Mouse (Mus musculus) forebrain, postnatal 0 days (tissue): ENCODE measurements around the gene Bst2. TPM values are rescaled to one million over a fixed set of nuclear protein-coding genes. Genes with fewer than 3 reads are reported as not detected.

Experiments
- ATAC-seq: fragments of 200-750 bp; cut with Nextera tagmentation; 2 replicates; pipeline ENCODE4 v1.8.0; 2017; ENCODE audit warnings: mild to moderate bottlenecking, moderate library complexity
- DNase-seq: peaks from one replicate; pipeline ENCODE4 v3.0.0-alpha.2; 2015
- H3K27ac ChIP-seq: fragments of 300-500 bp; sonication (generic); 2 replicates; pipeline ENCODE4 v1.5.1; 2014; ENCODE audit warnings: low read depth, mild to moderate bottlenecking, antibody characterized with exemption, low read length, moderate library complexity, mixed read lengths
- H3K27me3 ChIP-seq: fragments of 300-500 bp; sonication (generic); 2 replicates; pipeline ENCODE4 v1.6.1; 2014; ENCODE audit warnings: mild to moderate bottlenecking, low read length, mixed read lengths; ENCODE audit not compliant: insufficient read depth
- H3K36me3 ChIP-seq: fragments of 300-500 bp; sonication (generic); 2 replicates; pipeline ENCODE4 v1.6.1; 2014; ENCODE audit warnings: mild to moderate bottlenecking, moderate library complexity; ENCODE audit not compliant: insufficient read depth
- H3K4me1 ChIP-seq: fragments of 300-500 bp; sonication (generic); 2 replicates; pipeline ENCODE4 v1.6.1; 2014; ENCODE audit warnings: antibody characterized with exemption; ENCODE audit not compliant: insufficient read depth
- H3K4me2 ChIP-seq: fragments of 300-500 bp; sonication (generic); 2 replicates; pipeline ENCODE4 v1.6.1; 2014; ENCODE audit warnings: low read depth, mild to moderate bottlenecking, moderate library complexity
- H3K4me3 ChIP-seq: fragments of 300-500 bp; sonication (generic); 2 replicates; pipeline ENCODE4 v1.5.1; 2014; ENCODE audit warnings: low read depth, low read length, mixed read lengths
- H3K9ac ChIP-seq: fragments of 300-500 bp; sonication (generic); 2 replicates; pipeline ENCODE4 v1.6.1; 2014; ENCODE audit warnings: mild to moderate bottlenecking
- H3K9me3 ChIP-seq: fragments of 300-500 bp; sonication (generic); 2 replicates; pipeline ENCODE4 v1.6.1; 2016; ENCODE audit warnings: low read length
- CTCF ChIP-seq: sonication (generic); IDR thresholded peaks from 2 replicates; pipeline ENCODE4 v1.5.1; 2016; ENCODE audit warnings: antibody characterized with exemption, control low read depth, low read depth
- WGBS: fragments of 180-500 bp; shearing (Covaris S2); extraction: QIAGEN DNeasy Blood & Tissue Kit; methylation state at CpG from one replicate; pipeline ENCODE4 v1.1.7; 2014; 5-methylcytosine and 5-hydroxymethylcytosine counted together
- polyA plus RNA-seq: library from polyadenylated mRNA; unstranded; fragments of >200 nt; fragmentation: Nextera tagmentation; extraction: Ambion mirVana; gene quantifications from 2 replicates; pipeline ENCODE4 v1.2.1, GENCODE M21; 2015
- total RNA-seq: library from RNA; depleted of rRNA; stranded (reverse); fragments of >200 nt; gene quantifications from 2 replicates; pipeline ENCODE4 v1.2.3, GENCODE M21; 2014

Bst2 gene
- total and polyA plus RNA-seq, 2 experiments from 2014 or later, result 17.8 to 19.3 TPM

GRCm38 (mm10) chr8:71547590-71547989, 10.3 kb upstream of the Bst2 start:
- no peaks in the 10 kb centered on the region for H3K27me3 ChIP-seq
- ATAC-seq, result no peak
- no peak overlapping the region for H3K9ac ChIP-seq
- H3K9me3 ChIP-seq, result no peaks in the 10 kb centered on the region
- no peak overlapping the region for H3K27ac ChIP-seq
- 90% methylated on average over 7 of the region's 7 CpGs for WGBS
- peaks cover 32% of the 10 kb centered on the region for H3K36me3 ChIP-seq
- no peak for TF ChIP-seq CTCF
- no peaks in the 10 kb centered on the region for H3K4me1 ChIP-seq
- DNase-seq, result no peak
- no peak overlapping the region for H3K4me2 ChIP-seq
- H3K4me3 ChIP-seq, result no peak overlapping the region

GRCm38 (mm10) chr8:71545053-71545452, 7.8 kb upstream of the Bst2 start:
- no peak for TF ChIP-seq CTCF
- H3K27me3 ChIP-seq, result no peaks in the 10 kb centered on the region
- H3K9ac ChIP-seq, result no peak overlapping the region
- ATAC-seq, result no peak
- H3K9me3 ChIP-seq, result no peaks in the 10 kb centered on the region
- H3K27ac ChIP-seq, result no peak overlapping the region
- H3K4me3 ChIP-seq, result no peak overlapping the region
- no peaks in the 10 kb centered on the region for H3K4me1 ChIP-seq
- H3K36me3 ChIP-seq, result peaks cover 32% of the 10 kb centered on the region
- WGBS, result 93% methylated on average over 11 of the region's 11 CpGs
- H3K4me2 ChIP-seq, result no peak overlapping the region
- DNase-seq, result no peak

- ATAC-seq, result no peak
- Histone ChIP-seq H3K9ac (peak overlapping the region; percentile 74; the same call in 1 of the 2 replicates), H3K4me1 (no peaks in the 10 kb centered on the region), H3K27me3 (no peaks in the 10 kb centered on the region), H3K9me3 (no peaks in the 10 kb centered on the region), H3K27ac (no peak overlapping the region), H3K4me2 (peak overlapping the region; percentile 90), H3K4me3 (peak overlapping the region; percentile 75), H3K36me3 (peaks cover 31% of the 10 kb centered on the region)
- 91% methylated on average over 9 of the region's 9 CpGs for WGBS
- DNase-seq, result no peak
- TF ChIP-seq CTCF, result no peak
These were observed 6.5 kb upstream of the Bst2 start for GRCm38 (mm10) chr8:71543755-71544154.

GRCm38 (mm10) chr8:71542632-71543343, 5.5 kb upstream of the Bst2 start, which contains the start of gene Mvb12a:
Gene Mvb12a (plus strand): TSS chr8:71542922.
- 0% methylated on average over 51 of the region's 55 CpGs for WGBS
- peak; percentile 97 for ATAC-seq
- no peak for TF ChIP-seq CTCF
- H3K36me3 ChIP-seq, result peaks cover 24% of the 10 kb centered on the region
- 0 out of 2 replicates have a peak within 1 kb of the TSS, but pooled peaks have one; percentile 31 for H3K27ac ChIP-seq
- H3K4me2 ChIP-seq, result peak within 1 kb of the TSS; percentile 90
- peak within 1 kb of the TSS; percentile 74 for H3K9ac ChIP-seq
- peak; percentile 98 for DNase-seq
- H3K4me3 ChIP-seq, result peak within 1 kb of the TSS; percentile 75
- H3K9me3 ChIP-seq, result no peaks in the 10 kb centered on the region
- H3K4me1 ChIP-seq, result no peaks in the 10 kb centered on the region
- no peaks in the 10 kb centered on the region for H3K27me3 ChIP-seq

- DNase-seq, result no peak
- no peak overlapping the region for H3K4me2 ChIP-seq
- H3K36me3 ChIP-seq, result no peaks in the 10 kb centered on the region
- no peak overlapping the region for H3K9ac ChIP-seq
- TF ChIP-seq CTCF, result no peak
- 74% methylated on average over 5 of the region's 5 CpGs for WGBS
- no peak for ATAC-seq
- H3K9me3 ChIP-seq, result no peaks in the 10 kb centered on the region
- no peak overlapping the region for H3K4me3 ChIP-seq
- no peak overlapping the region for H3K27ac ChIP-seq
- peaks cover 8% of the 10 kb centered on the region for H3K27me3 ChIP-seq
- no peaks in the 10 kb centered on the region for H3K4me1 ChIP-seq
These were observed 1.6 kb downstream of the Bst2 start for GRCm38 (mm10) chr8:71535663-71536062.

GRCm38 (mm10) chr8:71534263-71534810, 2.9 kb downstream of the Bst2 start:
- ATAC-seq, result no peak

More at GRCm38 (mm10) chr8:71534263-71534810, 2.9 kb downstream of the Bst2 start:
- Histone ChIP-seq H3K4me3 (no peak overlapping the region), H3K27ac (no peak overlapping the region), H3K36me3 (no peaks in the 10 kb centered on the region), H3K9ac (no peak overlapping the region), H3K27me3 (peaks cover 8% of the 10 kb centered on the region), H3K4me1 (no peaks in the 10 kb centered on the region), H3K9me3 (no peaks in the 10 kb centered on the region), H3K4me2 (no peak overlapping the region)
- DNase-seq, result no peak
- 30% methylated on average over 3 of the region's 3 CpGs for whole genome bisulfite sequencing
- TF ChIP-seq CTCF, result peak; percentile 12; the same call in 1 of the 2 replicates
